Mouse (Mus musculus): ENCODE measurements around the gene Yeats2. TPM values are rescaled to one million over a fixed set of nuclear protein-coding genes. Genes with fewer than 3 reads are reported as not detected.

The Yeats2 gene
- total RNA-seq (2014; rRNA removed; ENCODE audit: low replicate concordance), result 27.8 and 51.9 TPM in 2 replicates
- 5.3 and 5.8 TPM in 2 replicates for polyA plus RNA-seq (2015; fragmentation: Nextera tagmentation; extraction: Ambion mirVana)

- Histone ChIP-seq H3K27me3 (ENCODE audit: control insufficient read depth, insufficient read depth, low read length) (no peaks in the 10 kb centered on the region), H3K4me3 (ENCODE audit: low read depth, low read length) (peak within 1 kb of the TSS; percentile 87), H3K9ac (replicated peaks; ENCODE audit: low read depth, low read length) (peak within 1 kb of the TSS; percentile 90), H3K9me3 (replicated peaks; ENCODE audit: control insufficient read depth, low read length) (no peaks in the 10 kb centered on the region), H3K36me3 (replicated peaks; ENCODE audit: control insufficient read depth, insufficient read depth, low read length) (no peaks in the 10 kb centered on the region), H3K27ac (ENCODE audit: low read depth) (peak within 1 kb of the TSS; percentile 92), H3K4me1 (ENCODE audit: control insufficient read depth, insufficient read depth) (peaks cover 5% of the 10 kb centered on the region; the same call in 1 of the 2 replicates), H3K4me2 (ENCODE audit: low read depth, low read length) (peak within 1 kb of the TSS; percentile 70)
- TF ChIP-seq EP300 (IDR thresholded peaks at IDR 0.05; ENCODE audit: low read depth), result no peak
- TF ChIP-seq CTCF (IDR thresholded peaks at IDR 0.05; ENCODE audit: low read depth), result no peak
- DNase-seq (ENCODE audit: low spot score), result peak; percentile 67
- ATAC-seq (ENCODE audit: insufficient read depth, low read depth), result peak; percentile 95
- WGBS, result under 1% methylated on average over 72 of the region's 92 CpGs
These were observed at the start of gene Yeats2 for GRCm38 (mm10) chr16:20140772-20141531. Yeats2 (plus strand) TSS chr16:20141063.

DNA sequence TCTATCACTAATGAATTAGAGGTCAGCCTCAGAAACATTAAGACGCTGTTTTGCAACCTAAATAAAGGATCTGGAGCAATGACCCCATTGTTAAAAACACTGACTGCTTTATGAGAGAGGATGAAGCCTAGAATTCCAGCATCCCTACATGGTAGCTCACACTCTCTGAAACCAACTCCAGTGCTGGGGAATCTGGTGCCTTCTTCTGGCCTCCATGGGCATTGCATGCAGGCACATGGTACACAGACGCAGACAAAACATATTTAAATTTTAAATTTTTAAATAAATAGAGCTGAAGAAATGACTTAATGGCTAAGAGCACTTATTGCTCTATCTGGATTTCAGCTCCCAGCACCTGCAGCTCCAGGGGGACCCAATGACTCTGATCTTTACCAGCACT, 44.9 kb upstream of the Yeats2 start:
- 88% methylated on average over 2 of the region's 2 CpGs for WGBS
- Histone ChIP-seq H3K9ac (replicated peaks; ENCODE audit: low read depth, low read length) (no peak overlapping the region), H3K4me2 (ENCODE audit: low read depth, low read length) (no peak overlapping the region), H3K27me3 (ENCODE audit: control insufficient read depth, insufficient read depth, low read length) (no peaks in the 10 kb centered on the region), H3K4me3 (ENCODE audit: low read depth, low read length) (no peak overlapping the region), H3K36me3 (replicated peaks; ENCODE audit: control insufficient read depth, insufficient read depth, low read length) (no peaks in the 10 kb centered on the region), H3K9me3 (replicated peaks; ENCODE audit: control insufficient read depth, low read length) (no peaks in the 10 kb centered on the region), H3K27ac (ENCODE audit: low read depth) (no peak overlapping the region), H3K4me1 (ENCODE audit: control insufficient read depth, insufficient read depth) (peaks cover 3% of the 10 kb centered on the region)
- no peak for TF ChIP-seq EP300 (IDR thresholded peaks at IDR 0.05; ENCODE audit: low read depth)
- peak; percentile 48; the same call in 1 of the 2 replicates for TF ChIP-seq CTCF (IDR thresholded peaks at IDR 0.05; ENCODE audit: low read depth)
- ATAC-seq (ENCODE audit: insufficient read depth, low read depth) (no peak), DNase-seq (ENCODE audit: low spot score) (no peak)

GRCm38 (mm10) chr16:20097069-20097710, 43.7 kb upstream of the Yeats2 start, which contains the start of gene Klhl24:
Klhl24 (plus strand) TSS chr16:20097542.
- peak within 1 kb of the TSS; percentile 100 for H3K27ac ChIP-seq (ENCODE audit: low read depth)
- DNase-seq (ENCODE audit: low spot score) (peak; percentile 97), ATAC-seq (ENCODE audit: insufficient read depth, low read depth) (peak; percentile 90)
- peak within 1 kb of the TSS; percentile 96 for H3K9ac ChIP-seq (replicated peaks; ENCODE audit: low read depth, low read length)
- under 1% methylated on average over 29 of the region's 29 CpGs for WGBS
- H3K4me3 ChIP-seq (ENCODE audit: low read depth, low read length), result peak within 1 kb of the TSS; percentile 87
- H3K27me3 ChIP-seq (ENCODE audit: control insufficient read depth, insufficient read depth, low read length), result no peaks in the 10 kb centered on the region
- H3K9me3 ChIP-seq (replicated peaks; ENCODE audit: control insufficient read depth, low read length), result no peaks in the 10 kb centered on the region
- peak within 1 kb of the TSS; percentile 59 for H3K4me2 ChIP-seq (ENCODE audit: low read depth, low read length)
- H3K36me3 ChIP-seq (replicated peaks; ENCODE audit: control insufficient read depth, insufficient read depth, low read length), result no peaks in the 10 kb centered on the region
- peaks cover 3% of the 10 kb centered on the region; the same call in 1 of the 2 replicates for H3K4me1 ChIP-seq (ENCODE audit: control insufficient read depth, insufficient read depth)
- no peak for TF ChIP-seq EP300 (IDR thresholded peaks at IDR 0.05; ENCODE audit: low read depth)
- peak; percentile 71 for TF ChIP-seq CTCF (IDR thresholded peaks at IDR 0.05; ENCODE audit: low read depth)

GRCm38 (mm10) chr16:20097711-20098374, 43.0 kb upstream of the Yeats2 start:
- DNase-seq (ENCODE audit: low spot score) (peak; percentile 94), ATAC-seq (ENCODE audit: insufficient read depth, low read depth) (peak; percentile 91)
- H3K9me3 ChIP-seq (replicated peaks; ENCODE audit: control insufficient read depth, low read length), result no peaks in the 10 kb centered on the region
- H3K36me3 ChIP-seq (replicated peaks; ENCODE audit: control insufficient read depth, insufficient read depth, low read length), result peaks cover 6% of the 10 kb centered on the region
- no peak for TF ChIP-seq CTCF (IDR thresholded peaks at IDR 0.05; ENCODE audit: low read depth)
- no peak; the same call in 1 of the 2 replicates for TF ChIP-seq EP300 (IDR thresholded peaks at IDR 0.05; ENCODE audit: low read depth)
- peak overlapping the region; percentile 87 for H3K4me3 ChIP-seq (ENCODE audit: low read depth, low read length)
- peak overlapping the region; percentile 96 for H3K9ac ChIP-seq (replicated peaks; ENCODE audit: low read depth, low read length)
- under 1% methylated on average over 59 of the region's 61 CpGs for WGBS
- H3K4me2 ChIP-seq (ENCODE audit: low read depth, low read length), result peak overlapping the region; percentile 59
- H3K27ac ChIP-seq (ENCODE audit: low read depth), result peak overlapping the region; percentile 100
- peaks cover 3% of the 10 kb centered on the region; the same call in 1 of the 2 replicates for H3K4me1 ChIP-seq (ENCODE audit: control insufficient read depth, insufficient read depth)
- H3K27me3 ChIP-seq (ENCODE audit: control insufficient read depth, insufficient read depth, low read length), result no peaks in the 10 kb centered on the region

DNA sequence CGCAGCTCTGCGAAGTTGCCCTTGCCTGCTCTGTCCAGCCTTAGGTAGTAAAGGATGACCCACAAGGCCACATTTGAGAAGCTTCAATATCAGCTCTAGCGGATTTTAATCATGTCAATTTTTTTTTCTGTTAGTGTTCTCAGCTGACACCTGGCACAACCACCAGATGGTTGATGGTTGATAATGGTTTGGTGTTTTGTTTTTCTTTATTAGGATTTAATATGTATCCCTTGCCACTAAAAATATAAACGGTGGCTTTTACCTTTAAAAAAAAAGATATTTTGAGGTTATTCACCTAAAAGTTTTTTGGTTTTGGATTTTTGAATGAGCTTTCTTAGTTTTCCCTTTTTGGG, 42.5 kb upstream of the Yeats2 start:
- peak overlapping the region; percentile 96 for H3K9ac ChIP-seq (replicated peaks; ENCODE audit: low read depth, low read length)
- peak overlapping the region; percentile 59 for H3K4me2 ChIP-seq (ENCODE audit: low read depth, low read length)
- WGBS, result 3% methylated on average over 4 of the region's 4 CpGs
- H3K4me1 ChIP-seq (ENCODE audit: control insufficient read depth, insufficient read depth), result peaks cover 3% of the 10 kb centered on the region; the same call in 1 of the 2 replicates
- ATAC-seq (ENCODE audit: insufficient read depth, low read depth), result no peak
- H3K27ac ChIP-seq (ENCODE audit: low read depth), result peak overlapping the region; percentile 100
- H3K9me3 ChIP-seq (replicated peaks; ENCODE audit: control insufficient read depth, low read length), result peaks cover 3% of the 10 kb centered on the region; the same call in 1 of the 2 replicates
- H3K36me3 ChIP-seq (replicated peaks; ENCODE audit: control insufficient read depth, insufficient read depth, low read length), result peaks cover 11% of the 10 kb centered on the region
- H3K27me3 ChIP-seq (ENCODE audit: control insufficient read depth, insufficient read depth, low read length), result no peaks in the 10 kb centered on the region
- TF ChIP-seq CTCF (IDR thresholded peaks at IDR 0.05; ENCODE audit: low read depth), result no peak
- TF ChIP-seq EP300 (IDR thresholded peaks at IDR 0.05; ENCODE audit: low read depth), result no peak
- H3K4me3 ChIP-seq (ENCODE audit: low read depth, low read length), result peak overlapping the region; percentile 87
- no peak for DNase-seq (ENCODE audit: low spot score)

Measured in heart, postnatal 0 days (tissue).